Mouse (Mus musculus): ENCODE measurements around the gene Col4a6. TPM values are rescaled to one million over a fixed set of nuclear protein-coding genes. Genes with fewer than 3 reads are reported as not detected.

The Col4a6 gene
- polyA plus RNA-seq (2015; fragmentation: Nextera tagmentation; extraction: Ambion mirVana), result 3.0 and 3.4 TPM in 2 replicates

DNA sequence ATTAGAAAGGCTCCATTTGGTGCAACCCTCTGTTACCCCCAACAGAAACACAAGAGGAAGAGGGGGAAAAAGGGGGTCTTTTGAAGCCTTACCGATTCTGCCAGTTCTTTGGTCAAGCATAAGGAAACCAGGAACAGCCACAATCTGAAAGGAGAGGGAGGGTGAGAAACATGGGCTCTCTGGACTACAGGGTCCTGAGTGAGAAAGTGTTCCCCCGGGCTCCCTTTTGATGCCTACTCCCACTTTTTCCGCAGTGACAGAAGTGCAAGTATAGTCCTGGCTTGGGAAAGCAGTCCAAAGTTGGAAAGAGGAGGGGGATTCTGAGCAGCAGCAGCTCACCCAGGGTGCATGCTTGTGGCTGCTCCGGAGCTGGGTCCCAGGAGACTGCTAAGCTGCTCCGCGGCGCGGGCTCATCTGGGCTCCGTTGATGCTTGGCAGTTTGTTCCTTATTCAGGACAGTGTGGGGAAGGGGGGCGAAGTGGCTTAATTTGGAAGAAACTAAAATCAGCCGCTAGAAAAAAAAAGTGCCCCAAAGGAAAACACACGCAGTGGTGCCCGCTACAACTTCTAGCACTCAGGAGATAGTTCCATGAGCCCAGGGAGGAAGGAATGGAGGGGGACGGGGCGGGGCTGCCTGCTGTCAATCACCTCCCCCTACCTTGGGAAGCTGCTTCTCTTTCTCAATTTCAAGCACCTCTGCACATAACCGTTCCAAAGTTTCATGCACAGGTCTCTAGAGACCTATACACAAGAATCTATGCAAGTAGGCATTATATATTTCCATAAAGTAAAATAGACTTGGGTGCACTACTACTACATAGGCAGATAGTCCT, at the start of gene Col4a6:
Gene Col4a6 (minus strand): TSS at position 607 of the 833 bp plus-strand sequence.
- Histone ChIP-seq H3K4me1 (replicated peaks) (no peaks in the 10 kb centered on the region), H3K36me3 (no peaks in the 10 kb centered on the region), H3K9ac (no peak within 1 kb of the TSS), H3K27ac (no peak within 1 kb of the TSS), H3K4me2 (replicated peaks) (peak within 1 kb of the TSS; percentile 62), H3K4me3 (replicated peaks) (peak within 1 kb of the TSS; percentile 23), H3K27me3 (replicated peaks) (no peaks in the 10 kb centered on the region), H3K9me3 (no peaks in the 10 kb centered on the region)
- WGBS, result 18% methylated on average over 16 of the region's 16 CpGs
- ATAC-seq, result no peak

DNA sequence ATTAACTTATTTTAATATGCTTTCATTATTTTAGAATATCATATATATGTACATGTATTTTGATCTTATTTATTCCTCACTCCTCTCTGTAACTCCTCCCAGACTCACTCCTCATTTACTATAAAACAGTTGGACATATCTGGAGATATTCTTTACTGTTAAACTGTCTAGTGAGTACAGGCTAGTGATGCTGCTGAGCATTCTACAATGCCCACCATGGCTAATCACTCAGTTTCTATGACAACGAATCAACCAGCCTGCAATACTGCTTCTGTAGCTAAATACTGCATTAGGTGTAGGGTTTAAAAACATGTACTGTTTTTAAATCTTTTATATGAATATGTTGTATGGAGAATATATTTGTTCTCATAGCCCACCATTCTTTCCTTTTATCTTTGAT, 29.2 kb upstream of the Col4a6 start:
- no peaks in the 10 kb centered on the region for H3K4me1 ChIP-seq (replicated peaks)
- no peak overlapping the region for H3K9ac ChIP-seq
- H3K27me3 ChIP-seq (replicated peaks), result no peaks in the 10 kb centered on the region
- no peak overlapping the region for H3K4me2 ChIP-seq (replicated peaks)
- no peaks in the 10 kb centered on the region for H3K36me3 ChIP-seq
- H3K4me3 ChIP-seq (replicated peaks), result no peak overlapping the region
- H3K9me3 ChIP-seq, result no peaks in the 10 kb centered on the region
- no peak overlapping the region for H3K27ac ChIP-seq
- 85% methylated on average over 1 of the region's 1 CpGs for WGBS
- no peak for ATAC-seq

DNA sequence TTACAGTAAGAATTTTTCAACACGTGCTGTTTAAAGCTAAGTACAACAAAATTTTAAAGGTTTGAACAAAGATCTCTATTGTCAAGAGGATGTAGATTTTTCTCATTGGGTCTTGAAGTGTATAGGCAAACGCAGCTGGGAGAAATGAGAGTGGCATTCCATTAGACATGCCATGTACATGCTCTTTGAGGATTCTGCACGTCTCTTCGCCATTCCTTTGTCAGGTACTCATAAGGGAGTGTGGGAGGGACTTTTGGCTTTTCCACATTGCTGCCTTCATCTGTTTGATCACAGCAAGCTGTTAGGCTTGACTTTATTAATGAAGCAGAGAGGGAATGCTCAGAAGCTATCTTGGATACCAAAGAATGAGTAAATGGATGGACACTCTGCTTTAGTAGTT, 20.7 kb upstream of the Col4a6 start:
- no peak overlapping the region for H3K27ac ChIP-seq
- no peak for ATAC-seq
- WGBS, result 79% methylated on average over 4 of the region's 4 CpGs
- no peak overlapping the region for H3K4me2 ChIP-seq (replicated peaks)
- no peaks in the 10 kb centered on the region for H3K4me1 ChIP-seq (replicated peaks)
- no peaks in the 10 kb centered on the region for H3K36me3 ChIP-seq
- H3K4me3 ChIP-seq (replicated peaks), result no peak overlapping the region
- no peaks in the 10 kb centered on the region for H3K27me3 ChIP-seq (replicated peaks)
- no peaks in the 10 kb centered on the region for H3K9me3 ChIP-seq
- H3K9ac ChIP-seq, result no peak overlapping the region

DNA sequence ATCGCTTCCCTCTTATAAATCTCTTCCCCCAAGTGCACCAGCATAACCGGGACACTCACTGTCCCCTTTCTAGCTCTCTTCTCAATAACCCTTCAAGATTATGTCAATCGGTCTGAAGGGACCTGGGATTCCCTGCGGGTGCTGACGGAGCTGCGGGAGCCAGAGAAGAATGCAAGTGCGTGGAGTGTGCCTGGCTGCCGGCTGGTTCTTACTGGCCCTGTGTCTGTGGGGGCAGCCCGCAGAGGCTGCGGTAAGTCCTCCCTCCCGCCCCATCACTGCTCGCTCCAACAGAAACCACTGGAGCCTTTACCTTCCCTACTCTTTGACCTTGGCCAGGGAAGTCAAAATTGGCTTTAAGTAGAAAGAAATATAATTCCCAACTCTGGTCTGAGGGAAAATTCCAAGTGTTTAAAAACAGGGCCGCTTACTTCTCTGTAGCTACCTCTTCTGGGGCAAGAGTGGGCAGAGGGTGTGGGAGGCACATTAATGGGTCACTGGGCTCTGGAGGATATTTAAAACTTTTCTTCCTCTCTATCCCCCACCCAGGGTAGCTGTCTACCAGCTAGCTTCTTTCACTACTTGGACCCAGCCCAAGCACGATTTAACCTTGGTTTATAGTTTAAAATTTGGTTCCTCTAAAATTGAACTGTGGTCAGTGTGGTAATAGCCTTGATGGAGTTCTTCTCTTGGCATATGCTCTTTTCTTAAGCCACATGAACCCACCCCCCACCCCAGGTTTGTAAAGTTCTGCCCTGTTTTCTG, 1.9 kb upstream of the Col4a6 start:
- peak; percentile 84 for ATAC-seq
- peak overlapping the region; percentile 62 for H3K4me2 ChIP-seq (replicated peaks)
- H3K9ac ChIP-seq, result peak overlapping the region; percentile 28; the same call in 1 of the 2 replicates
- H3K36me3 ChIP-seq, result no peaks in the 10 kb centered on the region
- H3K9me3 ChIP-seq, result no peaks in the 10 kb centered on the region
- H3K27ac ChIP-seq, result no peak overlapping the region
- H3K4me3 ChIP-seq (replicated peaks), result peak overlapping the region; percentile 43
- H3K4me1 ChIP-seq (replicated peaks), result no peaks in the 10 kb centered on the region
- 23% methylated on average over 14 of the region's 14 CpGs for WGBS
- no peaks in the 10 kb centered on the region for H3K27me3 ChIP-seq (replicated peaks)

DNA sequence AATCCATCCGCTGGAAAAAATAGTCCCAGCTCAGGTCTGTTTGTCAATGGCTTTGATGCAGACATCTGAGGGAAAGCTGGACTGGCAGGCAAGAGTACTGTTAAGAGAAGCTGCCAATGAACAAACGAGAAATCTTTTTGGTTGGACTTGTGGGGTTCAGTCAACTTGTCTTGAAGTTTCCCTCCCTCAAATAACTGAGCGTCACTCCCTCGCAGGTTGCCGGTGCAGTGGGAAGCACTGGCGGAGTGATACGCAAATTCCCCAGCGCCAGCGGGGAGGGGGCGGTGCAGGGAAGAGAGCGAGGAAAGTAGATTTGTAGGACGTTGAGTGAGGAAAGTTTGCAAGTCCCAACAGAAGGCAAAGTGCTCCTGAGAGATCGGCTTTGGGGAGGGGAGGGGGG, 1.2 kb upstream of the Col4a6 start, which contains the start of gene Col4a5:
Gene Col4a5 (plus strand): TSS at position 276 of the 400 bp plus-strand sequence.
- 16% methylated on average over 13 of the region's 13 CpGs for WGBS
- H3K27ac ChIP-seq, result no peak within 1 kb of the TSS
- ATAC-seq, result peak; percentile 94

DNA sequence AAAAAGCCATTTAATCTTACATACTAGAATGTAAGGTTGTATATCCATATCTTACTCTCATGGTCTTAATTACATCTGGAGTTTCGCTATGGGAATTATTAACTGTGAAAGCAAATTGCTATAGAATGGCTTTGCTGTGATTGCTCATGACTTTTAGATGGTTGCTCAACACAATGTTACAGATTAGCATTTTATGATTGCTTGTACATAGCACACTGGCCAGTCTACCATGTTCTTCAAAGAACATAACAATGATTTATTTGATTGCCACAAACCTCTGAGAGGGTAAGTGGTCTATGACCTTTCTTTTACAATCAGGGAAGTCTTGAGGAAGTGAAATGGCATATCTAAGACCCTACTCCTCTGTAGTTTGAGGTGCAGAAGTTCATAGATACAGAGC, 25.9 kb downstream of the Col4a6 start:
- Histone ChIP-seq H3K4me3 (replicated peaks) (no peak overlapping the region), H3K36me3 (no peaks in the 10 kb centered on the region), H3K9me3 (no peaks in the 10 kb centered on the region), H3K9ac (no peak overlapping the region), H3K27ac (no peak overlapping the region), H3K4me2 (replicated peaks) (no peak overlapping the region), H3K4me1 (replicated peaks) (no peaks in the 10 kb centered on the region), H3K27me3 (replicated peaks) (no peaks in the 10 kb centered on the region)
- WGBS, result 72% methylated on average over 1 of the region's 1 CpGs
- peak; percentile 55 for ATAC-seq

More for the DNA sequence above, 1.2 kb upstream of the Col4a6 start, which contains the start of gene Col4a5:
- Histone ChIP-seq H3K9ac (peak within 1 kb of the TSS; percentile 28; the same call in 1 of the 2 replicates), H3K9me3 (no peaks in the 10 kb centered on the region), H3K36me3 (no peaks in the 10 kb centered on the region), H3K4me2 (replicated peaks) (peak within 1 kb of the TSS; percentile 62), H3K4me1 (replicated peaks) (no peaks in the 10 kb centered on the region), H3K27me3 (replicated peaks) (no peaks in the 10 kb centered on the region), H3K4me3 (replicated peaks) (peak within 1 kb of the TSS; percentile 43)

DNA sequence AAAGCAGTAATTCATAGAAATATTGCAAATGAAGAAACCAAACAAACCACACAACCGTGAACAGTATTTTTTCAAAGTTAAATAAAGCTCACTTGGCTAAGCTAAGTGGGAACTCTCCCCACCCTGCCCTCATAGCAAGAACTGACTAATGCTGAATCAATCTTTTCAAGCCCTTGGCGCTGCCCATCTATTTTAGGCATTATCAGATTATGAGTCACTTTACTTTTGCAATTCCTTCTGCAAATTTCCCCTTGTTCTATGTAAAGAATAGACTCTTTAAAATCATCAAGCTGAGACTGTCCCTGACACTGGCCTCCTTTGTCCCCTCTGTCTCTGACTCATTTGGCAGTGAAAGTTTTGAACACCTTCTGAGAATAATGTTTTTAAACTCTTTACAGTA, 34.5 kb downstream of the Col4a6 start:
- Histone ChIP-seq H3K9me3 (no peaks in the 10 kb centered on the region), H3K36me3 (no peaks in the 10 kb centered on the region)
- ATAC-seq, result no peak

DNA sequence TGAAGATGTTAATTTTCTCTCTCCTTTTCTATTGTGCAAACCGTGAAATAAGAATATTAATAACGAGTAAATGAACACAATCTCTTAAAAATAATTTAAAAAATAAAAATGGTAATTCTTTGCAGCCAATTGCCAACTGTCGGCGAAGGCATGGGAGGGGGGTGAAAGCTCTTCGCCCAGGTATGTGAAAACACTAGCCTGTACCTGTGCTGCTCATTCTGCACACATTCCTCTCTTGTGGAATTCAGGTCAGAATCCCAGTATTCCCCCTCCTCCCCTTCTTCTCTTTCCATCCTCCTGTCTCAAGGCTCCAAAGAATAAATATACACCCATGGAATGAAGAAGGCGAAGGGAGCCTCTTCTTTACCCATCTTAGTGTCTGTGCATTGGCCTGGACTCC, 37.1 kb downstream of the Col4a6 start:
- Histone ChIP-seq H3K4me2 (replicated peaks) (no peak overlapping the region), H3K4me3 (replicated peaks) (no peak overlapping the region), H3K36me3 (no peaks in the 10 kb centered on the region), H3K9ac (no peak overlapping the region), H3K4me1 (replicated peaks) (no peaks in the 10 kb centered on the region), H3K27ac (no peak overlapping the region), H3K27me3 (replicated peaks) (no peaks in the 10 kb centered on the region), H3K9me3 (no peaks in the 10 kb centered on the region)
- ATAC-seq, result no peak
- 79% methylated on average over 6 of the region's 6 CpGs for WGBS

More for the DNA sequence above, 34.5 kb downstream of the Col4a6 start:
- 62% methylated on average over 2 of the region's 2 CpGs for WGBS
- Histone ChIP-seq H3K27me3 (replicated peaks) (no peaks in the 10 kb centered on the region), H3K4me1 (replicated peaks) (no peaks in the 10 kb centered on the region), H3K4me3 (replicated peaks) (no peak overlapping the region), H3K27ac (no peak overlapping the region), H3K4me2 (replicated peaks) (no peak overlapping the region), H3K9ac (no peak overlapping the region)

DNA sequence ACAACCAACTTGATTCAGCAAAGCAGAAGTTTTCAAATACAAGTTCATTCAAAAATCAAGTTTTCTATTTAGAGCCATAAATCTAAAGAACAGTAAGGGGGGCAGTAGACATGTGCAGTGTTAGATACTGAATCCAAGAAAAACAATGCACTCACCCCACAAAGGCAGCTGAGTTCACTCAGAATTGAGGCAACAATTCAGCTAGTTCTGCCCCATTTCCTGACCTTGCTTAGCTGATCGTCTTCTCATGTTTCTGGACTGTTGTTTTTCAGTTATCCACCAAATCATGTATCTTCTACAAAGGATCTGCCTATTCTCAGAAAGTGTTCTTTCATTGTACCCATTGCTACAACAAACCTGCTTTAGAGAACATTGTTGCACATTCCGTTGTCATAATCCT, 58.6 kb downstream of the Col4a6 start:
- WGBS, result 71% methylated on average over 2 of the region's 2 CpGs
- H3K9me3 ChIP-seq, result no peaks in the 10 kb centered on the region
- H3K4me3 ChIP-seq (replicated peaks), result no peak overlapping the region
- ATAC-seq, result no peak
- H3K9ac ChIP-seq, result no peak overlapping the region
- H3K4me1 ChIP-seq (replicated peaks), result no peaks in the 10 kb centered on the region
- H3K27ac ChIP-seq, result no peak overlapping the region
- H3K27me3 ChIP-seq (replicated peaks), result no peaks in the 10 kb centered on the region
- H3K4me2 ChIP-seq (replicated peaks), result no peak overlapping the region
- no peaks in the 10 kb centered on the region for H3K36me3 ChIP-seq

DNA sequence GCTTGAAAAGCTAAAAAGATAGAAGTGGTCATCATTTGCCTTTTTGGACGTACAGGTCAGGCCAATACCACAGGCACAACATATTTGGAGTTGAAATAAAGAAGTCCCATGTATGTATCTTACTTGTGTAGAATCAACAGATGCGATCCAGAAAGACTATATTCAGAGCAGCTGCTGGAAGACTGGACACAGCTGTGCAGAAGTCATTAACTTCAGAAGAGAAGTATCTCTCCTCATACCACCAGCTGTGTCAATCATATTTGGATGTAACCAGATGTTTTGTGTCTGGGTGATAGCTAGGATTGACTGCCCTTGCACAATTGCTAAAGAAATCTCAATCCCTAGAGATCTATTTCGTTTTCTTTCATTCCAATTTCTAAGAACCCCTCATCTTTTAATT, 77.6 kb downstream of the Col4a6 start:
- Histone ChIP-seq H3K4me3 (replicated peaks) (no peak overlapping the region), H3K4me1 (replicated peaks) (no peaks in the 10 kb centered on the region), H3K27me3 (replicated peaks) (no peaks in the 10 kb centered on the region; the same call in 1 of the 2 replicates), H3K27ac (no peak overlapping the region), H3K36me3 (no peaks in the 10 kb centered on the region), H3K4me2 (replicated peaks) (no peak overlapping the region), H3K9me3 (no peaks in the 10 kb centered on the region), H3K9ac (no peak overlapping the region)
- WGBS, result 53% methylated on average over 3 of the region's 3 CpGs
- ATAC-seq, result no peak

DNA sequence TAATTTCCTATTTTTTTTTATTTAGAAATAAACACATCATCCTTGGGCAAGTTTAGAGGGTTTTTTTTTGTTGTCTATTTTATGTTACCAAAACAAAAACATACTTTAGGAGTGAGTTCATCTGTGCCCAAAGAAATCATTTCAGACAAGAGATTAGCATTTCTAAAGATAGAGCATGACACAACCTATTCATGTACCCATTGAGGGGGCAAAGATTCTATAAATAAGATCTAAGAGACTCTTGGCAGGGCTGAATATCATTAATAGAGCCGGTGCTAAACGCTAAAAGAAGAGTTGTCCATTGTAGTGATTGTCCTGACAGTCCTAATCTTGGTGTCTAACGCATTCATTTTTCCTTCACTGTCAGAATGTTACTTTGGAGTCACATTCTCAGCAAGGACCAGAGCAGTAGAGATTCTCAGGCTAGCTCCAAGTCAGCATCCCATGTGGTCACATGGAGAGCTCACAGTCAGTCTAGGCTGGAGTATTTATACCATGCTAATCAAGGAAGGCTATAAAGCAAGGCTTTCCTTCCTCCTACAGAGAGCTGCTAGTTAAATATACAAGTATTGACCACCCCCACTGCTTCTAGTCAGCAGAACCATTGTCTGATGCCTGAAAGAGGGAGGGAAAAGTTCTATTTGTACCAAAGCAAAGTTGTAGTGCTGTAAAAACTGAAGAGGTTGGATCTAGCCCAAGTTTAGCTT, 88.3 kb downstream of the Col4a6 start:
- no peak for ATAC-seq
- Histone ChIP-seq H3K9ac (no peak overlapping the region), H3K4me3 (replicated peaks) (no peak overlapping the region), H3K27me3 (replicated peaks) (no peaks in the 10 kb centered on the region), H3K4me1 (replicated peaks) (no peaks in the 10 kb centered on the region), H3K27ac (no peak overlapping the region), H3K36me3 (no peaks in the 10 kb centered on the region), H3K4me2 (replicated peaks) (no peak overlapping the region), H3K9me3 (no peaks in the 10 kb centered on the region)
- 75% methylated on average over 3 of the region's 3 CpGs for WGBS

DNA sequence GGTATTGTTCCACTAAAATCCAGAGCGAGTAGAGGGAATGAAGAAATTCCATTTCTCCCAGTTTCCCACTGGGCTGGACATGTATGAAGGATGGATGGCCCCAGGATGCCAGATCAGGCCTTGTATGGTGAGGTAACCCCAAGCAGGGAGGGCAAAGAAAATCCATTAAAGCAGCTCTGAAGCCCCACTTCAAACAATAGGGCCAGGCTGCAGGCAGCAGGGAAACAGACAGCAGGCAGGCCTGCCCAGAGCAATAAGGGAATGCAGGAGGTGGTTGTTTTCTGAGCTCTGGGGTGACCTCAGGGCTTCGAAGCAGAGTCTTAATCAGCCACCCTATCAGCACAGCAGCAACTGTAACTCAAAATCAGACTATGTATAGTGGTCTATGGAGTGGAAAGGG, 89.2 kb downstream of the Col4a6 start:
- Histone ChIP-seq H3K4me2 (replicated peaks) (no peak overlapping the region), H3K36me3 (no peaks in the 10 kb centered on the region), H3K9ac (no peak overlapping the region), H3K4me1 (replicated peaks) (no peaks in the 10 kb centered on the region), H3K9me3 (no peaks in the 10 kb centered on the region), H3K27me3 (replicated peaks) (no peaks in the 10 kb centered on the region), H3K27ac (no peak overlapping the region), H3K4me3 (replicated peaks) (no peak overlapping the region)
- WGBS, result 50% methylated on average over 2 of the region's 2 CpGs
- no peak for ATAC-seq

All from intestine, embryonic 15.5 days (tissue).